Mouse (Mus musculus) testis, adult 2 months (tissue): Measurements from ENCODE around the gene Jam2.

ENCODE experiments used
- CTCF ChIP-seq: fragments of 200-500 bp; IDR thresholded peaks from 2 replicates; pipeline ENCODE4 v1.5.1; 2012; ENCODE audit warnings: low read depth, mild to moderate bottlenecking, inconsistent platforms, low read length, moderate library complexity; ENCODE audit not compliant: control insufficient read depth, insufficient read depth, insufficient replicate concordance
- POLR2A ChIP-seq: fragments of 200-500 bp; IDR thresholded peaks from 2 replicates; pipeline ENCODE4 v1.6.1; 2012; ENCODE audit warnings: low read depth, mild to moderate bottlenecking, inconsistent platforms, low read length, moderate library complexity; ENCODE audit not compliant: control insufficient read depth

DNA sequence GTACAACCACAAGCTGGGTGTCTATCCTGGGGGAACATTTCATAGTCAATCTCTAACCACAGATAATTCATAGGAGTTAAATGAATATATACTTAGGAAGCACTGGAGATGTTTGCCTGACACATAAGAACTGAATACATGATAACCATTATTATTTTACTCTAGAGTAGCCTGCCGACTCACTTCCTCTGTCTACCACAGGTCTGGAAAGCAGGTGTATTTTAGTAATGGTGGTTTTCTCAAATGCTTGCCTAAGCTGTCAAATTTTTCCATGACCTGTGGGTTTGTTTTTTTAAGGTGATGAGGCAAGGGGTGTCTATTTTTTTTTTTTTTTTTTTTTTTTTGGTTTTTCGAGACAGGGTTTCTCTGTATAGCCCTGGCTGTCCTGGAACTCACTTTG, 26.1 kb downstream of the Jam2 start:
- TF ChIP-seq CTCF (no peak), POLR2A (no peak)
